Mouse (Mus musculus) forebrain, embryonic 10.5 days (tissue): ENCODE results near the gene Usp19. TPM values are rescaled to one million over a fixed set of nuclear protein-coding genes. Genes with fewer than 3 reads are reported as not detected.

Source experiments
- DNase-seq: peaks from one replicate; pipeline ENCODE4 v3.0.0-alpha.2; 2017; ENCODE audit warnings: low spot score; ENCODE audit errors: extremely low spot score
- H3K27ac ChIP-seq: fragments of 300-500 bp; sonication (generic); 2 replicates; pipeline ENCODE4 v1.5.1; 2016; ENCODE audit warnings: mild to moderate bottlenecking
- H3K27me3 ChIP-seq: fragments of 300-500 bp; sonication (generic); 2 replicates; pipeline ENCODE4 v1.6.1; 2016; ENCODE audit warnings: mild to moderate bottlenecking; ENCODE audit not compliant: poor library complexity, severe bottlenecking
- H3K36me3 ChIP-seq: fragments of 300-500 bp; sonication (generic); replicated peaks from 2 replicates; pipeline ENCODE4 v1.6.1; 2016; ENCODE audit warnings: mild to moderate bottlenecking, moderate library complexity
- H3K4me1 ChIP-seq: fragments of 300-500 bp; sonication (generic); 2 replicates; pipeline ENCODE4 v1.6.1; 2016
- H3K4me3 ChIP-seq: fragments of 300-500 bp; sonication (generic); 2 replicates; pipeline ENCODE4 v1.5.1; 2016; ENCODE audit warnings: mild to moderate bottlenecking, moderate library complexity
- H3K9me3 ChIP-seq: fragments of 300-500 bp; sonication (generic); 2 replicates; pipeline ENCODE4 v1.6.1; 2016; ENCODE audit warnings: mild to moderate bottlenecking, moderate library complexity
- WGBS: fragments of 180-500 bp; shearing (Covaris S2); methylation state at CpG from one replicate; pipeline ENCODE4 v1.1.7; 2016; 5-methylcytosine and 5-hydroxymethylcytosine counted together
- polyA plus RNA-seq: library from polyadenylated mRNA; unstranded; fragments of >200 nt; fragmentation: Nextera tagmentation; extraction: Ambion mirVana; gene quantifications from 2 replicates; pipeline ENCODE4 v1.2.1, GENCODE M21; 2016

Gene Usp19
- polyA plus RNA-seq, 1 experiment from 2014 or later, result 76.1 TPM

DNA sequence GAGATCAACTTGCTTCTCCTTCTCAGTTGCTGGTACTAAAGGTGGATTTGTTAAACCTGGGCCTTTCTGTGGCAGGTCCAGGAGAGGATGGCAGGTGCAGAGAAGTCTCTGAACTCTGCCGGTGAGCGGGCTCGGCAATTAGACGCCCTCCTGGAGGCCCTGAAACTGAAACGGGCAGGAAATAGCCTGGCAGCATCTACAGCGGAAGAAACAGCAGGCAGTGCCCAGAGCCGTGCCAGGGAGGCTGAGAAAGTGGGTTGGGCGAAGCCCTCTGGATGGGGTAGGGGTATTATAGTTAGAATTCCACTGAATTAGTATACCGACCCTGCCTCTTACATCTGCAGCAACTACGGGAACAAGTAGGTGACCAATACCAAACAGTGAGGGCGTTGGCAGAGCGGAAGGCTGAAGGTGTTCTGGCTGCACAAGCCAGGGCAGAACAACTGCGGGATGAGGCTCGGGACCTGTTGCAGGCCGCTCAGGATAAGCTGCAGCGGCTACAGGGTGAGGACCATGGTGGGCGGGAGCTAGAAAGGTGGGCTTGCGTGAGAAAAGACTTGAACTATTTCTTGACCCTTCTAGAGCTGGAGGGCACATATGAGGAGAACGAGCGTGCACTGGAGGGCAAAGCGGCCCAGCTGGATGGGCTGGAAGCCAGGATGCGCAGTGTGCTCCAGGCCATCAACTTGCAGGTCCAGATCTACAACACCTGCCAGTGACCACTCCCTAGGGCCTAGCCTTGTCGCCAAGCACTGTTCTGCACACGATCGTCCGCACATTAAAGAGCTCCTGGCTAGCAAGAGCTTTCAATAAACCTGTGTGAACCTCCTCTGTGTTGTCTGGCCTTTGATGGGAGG is 472 bp upstream of the Usp19 start:
- no peaks in the 10 kb centered on the region for H3K9me3 ChIP-seq
- peaks cover 27% of the 10 kb centered on the region for H3K4me1 ChIP-seq
- no peaks in the 10 kb centered on the region for H3K27me3 ChIP-seq
- H3K27ac ChIP-seq, result peak overlapping the region; percentile 95
- DNase-seq, result peak; percentile 23
- H3K36me3 ChIP-seq, result peaks cover 83% of the 10 kb centered on the region
- 71% methylated on average over 26 of the region's 26 CpGs for WGBS
- H3K4me3 ChIP-seq, result peak overlapping the region; percentile 89

DNA sequence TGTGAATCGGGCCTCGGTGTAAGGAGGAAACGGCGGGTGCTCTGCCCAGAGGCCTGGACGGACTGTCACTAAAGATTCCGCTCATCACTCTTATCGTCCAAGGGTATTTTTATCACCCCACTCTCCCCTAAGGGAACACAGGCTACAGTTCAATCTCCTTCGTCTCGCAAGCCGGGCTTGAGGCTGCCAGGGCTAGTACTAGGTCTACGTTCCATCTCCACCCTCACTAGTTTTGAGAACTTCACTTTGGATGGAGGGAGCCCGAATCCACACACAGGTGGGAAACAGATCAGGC is 831 bp downstream of the Usp19 start:
- DNase-seq, result no peak
- Histone ChIP-seq H3K27me3 (no peaks in the 10 kb centered on the region), H3K4me1 (peaks cover 27% of the 10 kb centered on the region), H3K4me3 (peak overlapping the region; percentile 89), H3K9me3 (no peaks in the 10 kb centered on the region), H3K36me3 (peaks cover 83% of the 10 kb centered on the region), H3K27ac (peak overlapping the region; percentile 95)
- WGBS, result 13% methylated on average over 12 of the region's 12 CpGs

DNA sequence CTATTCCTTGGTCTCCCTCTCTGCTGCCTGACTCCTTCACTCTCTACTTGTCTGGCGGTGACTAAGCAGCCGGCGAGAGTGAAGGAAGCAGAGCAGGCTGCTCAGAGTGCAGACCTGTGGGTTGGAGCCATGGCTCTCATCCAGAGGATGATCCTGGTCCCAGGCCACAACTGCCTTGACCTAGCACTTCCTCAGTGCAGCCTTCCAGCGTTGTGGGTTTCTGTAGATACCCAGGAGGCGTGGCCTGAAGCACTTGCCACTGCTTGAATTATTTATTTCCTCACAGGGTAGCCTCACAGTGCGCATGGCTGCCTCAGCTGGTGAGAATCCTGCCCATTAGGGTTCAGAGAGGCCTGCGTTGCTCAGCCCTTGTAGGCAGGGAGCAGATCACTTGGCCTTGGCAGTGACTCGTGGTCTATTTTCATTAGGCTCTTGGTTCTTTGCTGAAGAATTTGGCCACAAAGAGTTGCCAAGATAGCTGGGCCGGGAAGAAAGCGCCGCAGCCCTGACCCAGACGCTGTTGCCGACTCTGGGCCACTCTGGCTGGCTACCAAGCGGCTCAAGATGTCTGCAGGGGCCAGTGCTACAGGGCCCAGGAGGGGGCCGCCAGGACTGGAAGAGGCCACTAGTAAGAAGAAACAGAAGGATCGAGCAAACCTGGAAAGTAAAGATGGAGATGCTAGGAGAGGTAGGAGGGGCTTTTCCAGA is 1.8 kb downstream of the Usp19 start:
- H3K27me3 ChIP-seq, result no peaks in the 10 kb centered on the region
- DNase-seq, result no peak
- peaks cover 27% of the 10 kb centered on the region for H3K4me1 ChIP-seq
- 91% methylated on average over 16 of the region's 16 CpGs for WGBS
- no peaks in the 10 kb centered on the region for H3K9me3 ChIP-seq
- H3K27ac ChIP-seq, result no peak overlapping the region
- peaks cover 83% of the 10 kb centered on the region for H3K36me3 ChIP-seq
- H3K4me3 ChIP-seq, result peak overlapping the region; percentile 89

DNA sequence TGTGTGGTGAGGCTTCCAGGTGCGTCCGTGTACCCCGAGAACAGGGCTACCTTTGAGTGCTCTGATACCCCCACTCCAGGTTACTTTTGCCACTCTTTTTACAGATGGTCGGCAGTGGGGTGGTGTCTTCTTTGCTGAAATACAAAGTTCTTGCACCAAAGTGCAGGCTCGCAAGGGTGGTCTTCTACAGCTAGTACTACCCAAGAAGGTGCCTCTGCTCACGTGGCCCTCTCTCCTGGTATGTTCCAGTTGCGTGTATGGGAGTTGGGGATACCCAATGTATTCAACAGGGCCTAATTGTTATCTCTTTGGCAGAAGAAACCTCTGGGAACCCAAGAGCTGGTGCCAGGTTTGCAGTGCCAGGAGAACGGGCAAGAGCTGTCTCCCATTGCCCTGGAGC is 2.8 kb downstream of the Usp19 start:
- Histone ChIP-seq H3K27ac (no peak overlapping the region), H3K27me3 (no peaks in the 10 kb centered on the region), H3K4me3 (no peak overlapping the region), H3K4me1 (peaks cover 27% of the 10 kb centered on the region), H3K9me3 (no peaks in the 10 kb centered on the region), H3K36me3 (peaks cover 83% of the 10 kb centered on the region)
- DNase-seq, result no peak
- WGBS, result 97% methylated on average over 8 of the region's 8 CpGs

DNA sequence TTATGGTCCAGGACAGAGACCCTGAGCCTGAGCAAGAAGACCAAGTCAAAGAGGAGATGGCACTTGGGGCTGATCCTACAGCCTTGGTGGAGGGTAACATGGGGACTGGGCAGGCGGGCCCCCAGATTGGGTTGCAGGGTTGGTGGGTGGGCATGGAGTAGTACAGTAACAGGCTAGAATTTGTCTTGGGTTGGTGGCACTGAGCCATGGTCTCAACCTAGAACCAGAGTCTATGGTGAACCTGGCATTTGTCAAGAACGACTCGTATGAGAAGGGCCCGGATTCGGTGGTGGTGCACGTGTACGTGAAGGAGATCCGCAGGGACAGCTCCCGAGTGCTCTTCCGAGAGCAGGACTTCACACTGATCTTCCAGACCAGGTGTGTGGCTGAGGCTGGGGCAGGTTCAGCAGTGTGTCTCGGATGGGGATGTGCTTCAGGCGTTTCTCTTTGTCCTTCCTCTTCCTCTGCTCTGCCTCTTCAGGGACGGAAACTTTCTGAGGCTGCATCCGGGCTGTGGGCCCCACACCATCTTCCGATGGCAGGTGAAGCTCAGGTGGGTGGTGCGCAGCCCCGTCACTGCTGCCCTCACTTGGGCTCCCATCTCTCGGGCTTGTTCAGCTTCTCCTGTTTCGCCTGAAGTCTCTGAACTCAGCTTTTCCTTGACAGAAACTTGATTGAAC is 3.9 kb downstream of the Usp19 start:
- Histone ChIP-seq H3K36me3 (peaks cover 83% of the 10 kb centered on the region), H3K27me3 (no peaks in the 10 kb centered on the region), H3K4me1 (peaks cover 27% of the 10 kb centered on the region), H3K4me3 (no peak overlapping the region), H3K9me3 (no peaks in the 10 kb centered on the region), H3K27ac (no peak overlapping the region)
- WGBS, result 97% methylated on average over 19 of the region's 19 CpGs
- DNase-seq, result no peak

DNA sequence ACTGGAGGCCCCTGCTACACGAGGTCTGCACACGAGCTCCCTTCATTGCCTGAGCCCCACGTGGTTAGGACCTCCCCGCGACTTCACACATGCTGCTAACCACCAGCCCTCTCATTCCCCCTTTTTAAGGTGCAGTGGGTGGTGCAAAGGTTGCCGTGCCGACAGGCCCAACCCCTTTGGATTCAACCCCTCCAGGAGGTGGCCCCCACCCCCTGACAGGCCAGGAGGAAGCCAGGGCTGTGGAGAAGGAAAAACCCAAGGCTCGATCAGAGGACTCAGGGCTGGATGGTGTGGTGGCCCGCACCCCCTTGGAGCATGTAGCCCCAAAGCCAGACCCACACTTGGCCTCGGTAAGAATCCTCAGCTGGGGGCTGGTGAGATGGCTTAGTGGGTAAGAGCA is 4.5 kb downstream of the Usp19 start:
- Histone ChIP-seq H3K9me3 (no peaks in the 10 kb centered on the region), H3K4me3 (no peak overlapping the region), H3K4me1 (peaks cover 22% of the 10 kb centered on the region), H3K27ac (no peak overlapping the region), H3K27me3 (no peaks in the 10 kb centered on the region), H3K36me3 (peaks cover 83% of the 10 kb centered on the region)
- no peak for DNase-seq
- 83% methylated on average over 10 of the region's 10 CpGs for WGBS

DNA sequence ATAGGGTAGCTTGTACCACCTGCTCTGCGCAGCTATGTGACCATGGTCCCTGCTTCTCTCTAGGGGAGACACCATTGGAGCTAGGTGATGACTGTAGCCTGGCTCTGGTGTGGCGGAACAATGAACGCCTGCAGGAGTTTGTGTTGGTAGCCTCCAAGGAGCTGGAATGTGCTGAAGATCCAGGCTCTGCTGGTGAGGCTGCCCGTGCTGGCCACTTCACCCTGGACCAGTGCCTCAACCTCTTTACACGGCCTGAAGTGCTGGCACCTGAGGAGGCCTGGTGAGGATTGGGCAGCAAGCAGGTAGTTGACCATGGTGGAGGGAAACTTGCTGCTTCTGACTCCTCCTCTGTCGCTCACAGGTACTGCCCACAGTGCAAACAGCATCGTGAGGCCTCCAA is 8.8 kb downstream of the Usp19 start:
- WGBS, result 96% methylated on average over 7 of the region's 7 CpGs
- DNase-seq, result no peak

DNA sequence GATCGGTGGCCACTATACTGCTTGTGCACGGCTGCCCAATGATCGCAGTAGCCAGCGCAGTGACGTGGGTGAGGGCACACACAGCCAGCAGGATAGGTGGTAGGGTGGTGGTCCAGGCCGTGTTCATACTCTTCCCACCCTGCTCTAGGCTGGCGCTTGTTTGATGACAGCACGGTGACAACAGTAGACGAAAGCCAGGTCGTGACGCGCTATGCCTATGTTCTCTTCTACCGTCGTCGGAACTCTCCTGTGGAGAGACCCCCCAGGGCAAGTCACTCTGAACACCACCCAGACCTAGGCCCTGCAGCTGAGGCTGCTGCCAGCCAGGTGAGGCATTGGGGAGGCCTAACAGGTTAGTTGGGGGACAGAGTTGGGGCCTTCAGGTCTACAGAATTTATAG is 9.5 kb downstream of the Usp19 start:
- DNase-seq, result no peak
- no peaks in the 10 kb centered on the region for H3K27me3 ChIP-seq
- no peak overlapping the region for H3K27ac ChIP-seq
- 95% methylated on average over 15 of the region's 15 CpGs for WGBS
- H3K4me1 ChIP-seq, result no peaks in the 10 kb centered on the region
- H3K36me3 ChIP-seq, result peaks cover 88% of the 10 kb centered on the region
- H3K4me3 ChIP-seq, result no peak overlapping the region
- H3K9me3 ChIP-seq, result no peaks in the 10 kb centered on the region

More for the DNA sequence above, 8.8 kb downstream of the Usp19 start:
- no peaks in the 10 kb centered on the region for H3K27me3 ChIP-seq
- peaks cover 95% of the 10 kb centered on the region for H3K36me3 ChIP-seq
- H3K9me3 ChIP-seq, result no peaks in the 10 kb centered on the region
- H3K27ac ChIP-seq, result no peak overlapping the region
- no peak overlapping the region for H3K4me3 ChIP-seq
- no peaks in the 10 kb centered on the region for H3K4me1 ChIP-seq

DNA sequence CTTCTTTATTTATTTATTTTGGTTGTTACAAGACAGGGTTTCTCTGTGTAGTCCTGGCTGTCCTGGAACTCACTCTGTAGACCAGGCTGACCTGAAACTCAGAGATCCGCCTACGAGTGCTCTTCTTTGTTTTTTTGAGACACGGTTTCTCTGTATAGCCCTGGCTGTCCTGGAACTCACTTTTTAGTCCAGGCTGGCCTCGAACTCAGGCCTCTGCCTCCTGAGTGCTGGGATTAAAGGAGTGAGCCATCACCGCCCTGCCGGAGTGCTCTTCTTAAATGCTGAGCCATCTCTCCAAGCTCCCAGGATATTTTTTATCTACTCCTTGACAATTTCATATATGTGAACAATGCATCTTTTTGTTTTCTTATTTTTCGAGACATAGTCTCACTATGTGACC is 16.5 kb downstream of the Usp19 start:
- DNase-seq, result no peak
- Histone ChIP-seq H3K4me3 (peak overlapping the region; percentile 71), H3K27ac (no peak overlapping the region)

DNA sequence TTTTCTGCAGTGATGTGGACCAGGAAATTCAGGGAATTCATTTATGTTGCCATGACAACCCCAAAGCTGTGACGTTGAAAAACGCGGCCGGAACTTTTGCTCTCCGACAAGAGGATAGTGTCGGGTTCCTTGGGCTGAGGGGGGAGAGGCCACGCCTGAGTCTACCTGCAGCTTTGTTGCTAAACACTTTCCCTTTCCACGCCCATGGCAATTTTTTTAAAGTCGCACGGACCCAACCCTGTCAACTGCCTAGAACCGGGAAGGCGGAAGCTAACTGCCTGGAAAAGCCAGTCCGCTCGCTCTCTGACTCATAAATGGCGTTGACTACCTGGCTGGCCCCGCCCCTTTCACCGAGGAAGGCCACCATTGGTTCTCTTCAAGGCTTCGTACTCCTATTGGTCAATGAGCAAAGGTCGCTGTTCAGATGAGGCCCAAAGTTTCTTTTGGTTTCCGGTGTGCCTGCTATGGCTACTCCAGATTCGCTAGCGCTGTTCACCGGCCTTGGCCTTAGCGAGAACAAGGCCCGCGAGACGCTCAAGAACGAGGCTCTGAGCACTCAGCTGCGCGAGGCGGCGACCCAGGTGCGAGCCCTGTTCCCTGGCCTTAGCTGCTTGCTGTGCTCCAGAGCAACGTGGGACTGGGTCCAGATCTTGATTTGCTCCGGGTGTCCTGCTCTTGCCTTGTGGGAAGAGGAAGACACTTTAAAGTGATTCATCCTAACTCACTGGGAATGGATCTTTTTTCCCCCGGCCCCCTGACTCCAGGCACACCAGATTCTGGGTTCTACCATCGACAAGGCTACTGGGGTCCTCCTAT is 17.4 kb downstream of the Usp19 start, which contains the start of gene Qars:
TSS of gene Qars (plus strand) at position 88 of the 816 bp plus-strand sequence.
- Histone ChIP-seq H3K4me1 (peaks cover 22% of the 10 kb centered on the region), H3K9me3 (no peaks in the 10 kb centered on the region), H3K27ac (peak within 1 kb of the TSS; percentile 86), H3K36me3 (peaks cover 50% of the 10 kb centered on the region), H3K4me3 (peak within 1 kb of the TSS; percentile 71), H3K27me3 (no peaks in the 10 kb centered on the region)
- DNase-seq, result peak; percentile 95
- WGBS, result under 1% methylated on average over 37 of the region's 37 CpGs

More for the DNA sequence above, 16.5 kb downstream of the Usp19 start:
- no peaks in the 10 kb centered on the region for H3K9me3 ChIP-seq
- peaks cover 22% of the 10 kb centered on the region for H3K4me1 ChIP-seq
- H3K27me3 ChIP-seq, result no peaks in the 10 kb centered on the region
- WGBS, result 90% methylated on average over 7 of the region's 7 CpGs
- peaks cover 50% of the 10 kb centered on the region for H3K36me3 ChIP-seq

DNA sequence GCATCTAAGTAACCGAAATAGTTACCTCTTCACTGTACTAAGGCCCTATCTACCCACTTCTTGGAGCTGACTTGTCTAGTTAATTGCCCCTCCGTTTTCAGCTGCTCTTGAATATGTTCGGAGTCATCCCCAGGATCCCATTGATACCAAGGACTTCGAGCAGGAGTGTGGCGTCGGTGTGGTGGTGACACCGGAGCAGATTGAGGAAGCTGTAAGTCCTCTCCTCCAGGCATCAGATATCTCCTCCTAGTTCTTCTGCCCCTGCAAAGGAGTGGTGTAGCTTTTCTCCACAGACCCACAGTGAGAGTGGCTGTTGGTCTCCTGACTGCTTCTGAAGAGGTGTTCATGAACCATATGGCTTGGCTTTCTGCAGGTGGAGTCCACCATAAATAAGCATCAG is 18.4 kb downstream of the Usp19 start:
- Histone ChIP-seq H3K4me1 (peaks cover 22% of the 10 kb centered on the region), H3K4me3 (peak overlapping the region; percentile 71), H3K36me3 (peaks cover 50% of the 10 kb centered on the region), H3K9me3 (no peaks in the 10 kb centered on the region), H3K27me3 (no peaks in the 10 kb centered on the region), H3K27ac (no peak overlapping the region)
- no peak for DNase-seq
- 89% methylated on average over 7 of the region's 7 CpGs for WGBS
